Mouse (Mus musculus) erythroblast, embryonic 14.5 days (primary cell): ENCODE results near the gene Slc10a7. TPM values are rescaled to one million over a fixed set of nuclear protein-coding genes. Genes with fewer than 3 reads are reported as not detected.

ENCODE experiments used
- H3K27me3 ChIP-seq: 2 replicates; pipeline ENCODE4 v1.6.1; 2012; ENCODE audit warnings: inconsistent platforms; ENCODE audit not compliant: control insufficient read depth
- H3K36me3 ChIP-seq: 2 replicates; pipeline ENCODE4 v1.6.1; 2012; ENCODE audit warnings: mild to moderate bottlenecking, inconsistent platforms; ENCODE audit not compliant: control insufficient read depth
- H3K4me1 ChIP-seq: 2 replicates; pipeline ENCODE4 v1.6.1; 2012; ENCODE audit warnings: inconsistent platforms; ENCODE audit not compliant: control insufficient read depth
- H3K4me3 ChIP-seq: replicated peaks from 2 replicates; pipeline ENCODE3; 2012; ENCODE audit warnings: moderate library complexity, mild to moderate bottlenecking, inconsistent platforms
- H3K9me3 ChIP-seq: 2 replicates; pipeline ENCODE4 v1.6.1; 2012; ENCODE audit warnings: low read length, inconsistent platforms, mixed read lengths; ENCODE audit not compliant: control insufficient read depth
- GATA1 ChIP-seq: IDR thresholded peaks from 2 replicates; pipeline ENCODE4 v1.6.1; 2012; ENCODE audit warnings: low read length, inconsistent platforms, mixed read lengths
- TAL1 ChIP-seq: IDR thresholded peaks from 3 replicates; pipeline ENCODE4 v1.6.1; 2012; ENCODE audit warnings: low read length, inconsistent platforms, mixed read lengths
- polyA plus RNA-seq: library from polyadenylated mRNA; stranded (reverse); fragments of >175 nt; gene quantifications from 2 replicates; pipeline ENCODE4 v1.2.3, GENCODE M21; 2012

The Slc10a7 gene
- polyA plus RNA-seq, 1 experiment: 0.32 TPM

DNA sequence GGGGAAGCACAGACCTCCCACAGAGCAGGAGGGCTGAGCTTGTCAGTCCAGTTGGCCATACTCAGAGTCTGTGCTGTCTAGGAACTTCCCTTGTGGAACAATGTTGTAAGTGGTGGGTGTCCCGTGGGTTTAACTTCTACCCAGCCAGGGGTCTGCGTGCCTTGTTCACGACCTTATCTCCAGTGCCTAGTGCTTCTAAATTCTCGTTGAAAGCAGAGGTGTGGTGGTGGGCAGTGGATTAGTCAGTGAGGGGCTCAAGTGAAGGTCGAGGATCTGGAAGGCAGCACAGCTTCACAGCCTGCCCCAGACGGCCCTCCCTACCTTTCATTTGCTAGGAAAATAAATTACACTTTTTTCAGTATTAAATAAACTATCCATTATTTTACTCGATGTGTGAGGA, 161.1 kb downstream of the Slc10a7 start:
- Histone ChIP-seq H3K27me3 (no peaks in the 10 kb centered on the region), H3K36me3 (peaks cover 7% of the 10 kb centered on the region), H3K4me1 (no peaks in the 10 kb centered on the region), H3K4me3 (no peak overlapping the region), H3K9me3 (peaks cover 2% of the 10 kb centered on the region; the same call in 1 of the 2 replicates)
- TF ChIP-seq TAL1 (no peak), GATA1 (no peak)

DNA sequence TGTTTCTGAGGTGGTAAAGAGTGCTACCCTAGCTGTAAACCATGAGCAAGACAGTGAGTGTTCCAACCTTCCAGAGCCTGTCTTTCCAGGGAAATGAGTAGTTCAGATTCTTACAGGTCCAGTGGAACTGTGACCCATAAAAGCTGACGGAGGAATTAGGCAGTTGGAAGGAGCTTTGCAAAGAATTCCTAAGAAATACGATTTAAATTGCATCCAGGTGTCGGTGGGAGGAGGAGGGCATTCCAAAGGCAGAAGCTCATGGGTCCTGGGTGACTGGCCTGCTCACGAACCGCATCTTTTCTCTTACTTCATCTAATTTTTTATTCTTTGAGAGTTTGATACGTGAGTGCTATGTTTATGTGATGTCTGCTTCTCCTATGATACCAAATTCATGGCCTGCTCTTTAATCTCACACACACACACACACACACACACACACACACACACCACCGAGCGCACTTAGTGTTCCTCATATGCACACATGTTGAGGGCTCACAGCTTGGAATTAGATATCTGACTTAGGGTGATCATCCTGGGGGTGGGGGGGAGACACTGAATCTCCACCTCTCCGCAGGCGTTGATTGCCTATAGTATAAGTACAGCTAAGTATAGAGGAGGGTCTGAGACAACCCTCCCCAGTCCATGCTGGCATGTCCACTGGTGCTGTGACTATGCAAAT, 169.5 kb downstream of the Slc10a7 start:
- Histone ChIP-seq H3K27me3 (no peaks in the 10 kb centered on the region), H3K36me3 (peaks cover 3% of the 10 kb centered on the region; the same call in 1 of the 2 replicates), H3K4me1 (no peaks in the 10 kb centered on the region), H3K4me3 (no peak overlapping the region), H3K9me3 (peaks cover 4% of the 10 kb centered on the region; the same call in 1 of the 2 replicates)
- TF ChIP-seq GATA1: no peak
- no peak for TF ChIP-seq TAL1

DNA sequence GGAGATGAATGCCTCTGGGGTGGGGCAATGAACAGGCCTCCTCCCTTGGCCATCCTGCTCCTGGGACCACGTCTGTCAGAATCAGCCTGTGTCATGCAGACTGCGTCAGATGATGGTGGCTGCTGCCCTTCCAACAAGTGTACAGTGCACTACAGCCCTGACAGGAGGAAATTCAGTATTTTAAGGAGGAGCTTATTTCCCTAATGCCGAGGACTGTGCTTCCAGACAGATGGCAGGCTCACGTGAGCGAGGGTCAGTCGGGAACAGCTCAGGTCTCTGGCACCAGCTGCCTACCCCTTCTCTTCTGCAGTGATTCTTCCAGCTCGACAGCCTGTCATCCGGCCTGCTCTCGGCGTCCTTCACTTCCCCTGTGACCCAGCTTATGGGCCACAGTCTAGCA, 181.6 kb downstream of the Slc10a7 start:
- Histone ChIP-seq H3K36me3 (peaks cover 26% of the 10 kb centered on the region), H3K9me3 (no peaks in the 10 kb centered on the region)
- TF ChIP-seq TAL1 (no peak), GATA1 (no peak)

GRCm38 (mm10) chr8:78698331-78698741, 189.2 kb downstream of the Slc10a7 start:
- Histone ChIP-seq H3K4me1 (no peaks in the 10 kb centered on the region), H3K36me3 (peaks cover 26% of the 10 kb centered on the region), H3K9me3 (no peaks in the 10 kb centered on the region), H3K27me3 (no peaks in the 10 kb centered on the region), H3K4me3 (no peak overlapping the region)
- no peak for TF ChIP-seq GATA1
- no peak for TF ChIP-seq TAL1

More for the DNA sequence above, 181.6 kb downstream of the Slc10a7 start:
- H3K4me3 ChIP-seq: no peak overlapping the region
- H3K27me3 ChIP-seq: no peaks in the 10 kb centered on the region
- H3K4me1 ChIP-seq: no peaks in the 10 kb centered on the region

DNA sequence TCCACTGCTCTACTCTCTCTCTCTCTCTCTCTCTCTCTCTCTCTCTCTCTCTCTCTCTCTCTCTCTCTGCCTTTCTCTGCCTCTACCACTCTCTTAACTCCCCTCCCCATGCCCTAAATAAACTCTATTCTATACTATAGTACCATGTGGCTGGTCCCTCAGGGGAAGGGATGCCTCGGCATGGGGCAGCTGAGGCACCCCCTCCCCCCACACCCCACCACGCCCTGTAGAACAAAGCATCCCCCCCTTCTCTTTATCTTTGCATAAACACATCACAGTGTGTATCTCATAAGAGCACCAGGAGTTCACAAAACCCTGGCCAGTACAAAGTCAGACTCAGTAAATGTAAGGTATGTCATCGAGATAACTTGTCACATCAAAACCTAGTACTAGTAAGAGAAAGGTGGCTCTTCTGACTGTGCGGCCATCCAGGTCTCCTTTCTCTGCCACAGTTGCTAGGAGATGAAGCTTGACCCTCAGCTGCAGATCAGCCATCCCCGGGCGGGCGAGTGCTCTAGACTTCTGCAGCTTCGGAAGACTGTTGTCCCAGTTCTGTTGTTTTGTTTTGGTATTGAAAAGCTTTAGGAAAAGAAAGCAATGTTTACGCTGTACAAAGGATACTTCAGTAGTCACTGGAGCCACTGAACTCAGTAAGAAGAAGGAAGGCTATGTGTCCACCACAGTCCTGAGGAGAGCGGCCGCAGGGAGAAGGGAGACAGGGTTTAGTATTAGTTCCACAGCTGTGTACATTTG, 194.1 kb downstream of the Slc10a7 start:
- no peak for TF ChIP-seq GATA1
- no peak for TF ChIP-seq TAL1
- no peaks in the 10 kb centered on the region for H3K9me3 ChIP-seq
- peaks cover 28% of the 10 kb centered on the region for H3K36me3 ChIP-seq
- H3K4me1 ChIP-seq: no peaks in the 10 kb centered on the region
- H3K4me3 ChIP-seq: no peak overlapping the region
- H3K27me3 ChIP-seq: no peaks in the 10 kb centered on the region

GRCm38 (mm10) chr8:78705980-78706379, 196.8 kb downstream of the Slc10a7 start:
- Histone ChIP-seq H3K36me3 (peaks cover 18% of the 10 kb centered on the region), H3K4me3 (no peak overlapping the region), H3K9me3 (no peaks in the 10 kb centered on the region), H3K4me1 (no peaks in the 10 kb centered on the region), H3K27me3 (no peaks in the 10 kb centered on the region)
- TF ChIP-seq TAL1 (no peak), GATA1 (no peak)

DNA sequence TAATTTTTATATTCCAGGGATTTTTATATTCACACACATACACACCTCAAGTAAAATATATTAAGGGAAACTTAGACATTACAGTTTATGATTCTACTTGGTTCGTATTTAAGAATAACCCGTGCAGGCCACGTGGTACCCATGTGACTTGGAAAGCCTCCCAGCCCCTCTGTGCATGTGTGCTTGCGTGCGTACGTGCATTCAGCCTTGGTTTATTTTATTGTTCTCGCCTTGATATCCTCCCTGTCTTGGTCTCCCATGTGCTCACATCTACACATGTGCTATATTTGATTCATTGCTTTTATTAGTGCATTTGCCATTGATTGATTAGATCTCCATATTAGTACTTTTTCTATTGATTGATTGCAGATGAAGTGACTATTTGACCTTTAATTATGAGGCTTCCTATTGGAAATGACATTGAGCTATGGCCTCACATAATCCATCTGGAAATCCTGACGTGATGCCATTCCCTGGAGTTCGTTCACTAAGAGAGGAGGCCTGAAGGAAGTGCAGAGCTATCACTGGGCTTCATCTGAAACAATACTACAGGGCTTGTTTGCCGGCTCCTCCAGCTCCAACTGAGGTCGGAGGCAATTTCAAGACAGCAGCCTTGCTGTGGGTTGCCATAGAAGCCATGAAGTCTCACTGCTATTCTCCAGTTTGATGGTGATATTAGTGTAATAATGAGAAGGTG, 200.9 kb downstream of the Slc10a7 start:
- no peak for TF ChIP-seq TAL1
- no peak for TF ChIP-seq GATA1
- H3K4me3 ChIP-seq: no peak overlapping the region
- no peaks in the 10 kb centered on the region; the same call in 1 of the 2 replicates for H3K36me3 ChIP-seq
- H3K9me3 ChIP-seq: no peaks in the 10 kb centered on the region
- no peaks in the 10 kb centered on the region for H3K27me3 ChIP-seq
- H3K4me1 ChIP-seq: no peaks in the 10 kb centered on the region

GRCm38 (mm10) chr8:78710961-78711360, 201.8 kb downstream of the Slc10a7 start:
- TF ChIP-seq TAL1 (no peak), GATA1 (no peak)
- no peaks in the 10 kb centered on the region for H3K4me1 ChIP-seq
- H3K4me3 ChIP-seq: no peak overlapping the region
- H3K36me3 ChIP-seq: no peaks in the 10 kb centered on the region; the same call in 1 of the 2 replicates
- H3K27me3 ChIP-seq: no peaks in the 10 kb centered on the region
- H3K9me3 ChIP-seq: no peaks in the 10 kb centered on the region

GRCm38 (mm10) chr8:78714880-78715279, 205.7 kb downstream of the Slc10a7 start:
- no peaks in the 10 kb centered on the region for H3K4me1 ChIP-seq
- no peaks in the 10 kb centered on the region for H3K27me3 ChIP-seq
- H3K36me3 ChIP-seq: peaks cover 4% of the 10 kb centered on the region
- H3K4me3 ChIP-seq: no peak overlapping the region
- H3K9me3 ChIP-seq: peaks cover 5% of the 10 kb centered on the region
- TF ChIP-seq TAL1 (no peak), GATA1 (no peak)
